In genomic region chr12:8371746-8372510, GRCm38 (mm10) we compare ENCODE assay signal across 24 mouse cellular contexts. TPM values are rescaled to one million over a fixed set of nuclear protein-coding genes. Genes with fewer than 3 reads are reported as not detected.
A peak's percentile ranks its signal among the peaks of the same experiment; 100 is the strongest.
DNase-seq lines count a peak whose midpoint lies in the region; ATAC-seq and TF ChIP-seq lines count a peak whose summit lies in the region.
"Had no signal": no experiment of that assay in that cellular context is flagged by ENCODE, and none has a peak within 500 bp of the region (broad histone marks: within the 10 kb centered on the region; RNA-seq: fewer than 3 reads in every experiment).

No protein-coding gene starts in this region.

- no peak overlapping the region for H3K27ac ChIP-seq in lung, postnatal 0 days (ENCODE audit: low read length)
- peak overlapping the region; percentile 92 for H3K27ac ChIP-seq in intestine, postnatal 0 days (ENCODE audit: low read depth, low read length)
- H3K27ac ChIP-seq: embryonic facial prominence, embryonic 15.5 days; hindbrain, embryonic 14.5 days; left cerebral cortex, adult 2 months; midbrain, embryonic 10.5 days; neural tube, embryonic 13.5 days had no signal

- H3K4me1 ChIP-seq in lung, postnatal 0 days (ENCODE audit: insufficient read depth, low read depth, low read length) = no peaks in the 10 kb centered on the region
- H3K4me1 ChIP-seq in lung, adult 2 months (ENCODE audit: control insufficient read depth, insufficient read depth, low read length) = no peaks in the 10 kb centered on the region
- peaks cover 13% of the 10 kb centered on the region; the same call in 1 of the 2 replicates for H3K4me1 ChIP-seq in intestine, postnatal 0 days (replicated peaks; ENCODE audit: control insufficient read depth, insufficient read depth, low read length)
- H3K4me1 ChIP-seq: embryonic facial prominence, embryonic 15.5 days; neural tube, embryonic 13.5 days had no signal

- H3K9ac ChIP-seq in lung, postnatal 0 days (replicated peaks; ENCODE audit: low read depth) = no peak overlapping the region
- H3K9ac ChIP-seq in intestine, postnatal 0 days (ENCODE audit: low read depth, low read length) = no peak overlapping the region
- H3K9ac ChIP-seq: embryonic facial prominence, embryonic 15.5 days; forebrain, postnatal 0 days; hindbrain, embryonic 14.5 days; neural tube, embryonic 13.5 days had no signal

- ATAC-seq in lung, postnatal 0 days = peak; percentile 35; the same call in 1 of the 2 replicates
- ATAC-seq in common myeloid progenitor, adult 5-6 weeks (replicated peaks; ENCODE audit: low read depth, poor library complexity, severe bottlenecking) = peak; percentile 72
- peak; percentile 97 for ATAC-seq in intestine, postnatal 0 days
- ATAC-seq: activated CD4-positive, CD25-positive, alpha-beta regulatory T cell, adult 4 months; forebrain, postnatal 0 days had no signal

- H3K4me2 ChIP-seq in lung, postnatal 0 days (replicated peaks; ENCODE audit: low read depth, low read length) = no peak overlapping the region
- no peak overlapping the region; the same call in 1 of the 2 replicates for H3K4me2 ChIP-seq in intestine, postnatal 0 days (replicated peaks; ENCODE audit: low read depth)
- H3K4me2 ChIP-seq: embryonic facial prominence, embryonic 15.5 days; hindbrain, embryonic 14.5 days; neural tube, embryonic 13.5 days had no signal

- TF ChIP-seq CTCF in lung, postnatal 0 days (IDR thresholded peaks at IDR 0.05) = no peak
- TF ChIP-seq CTCF in lung, adult 2 months (IDR thresholded peaks at IDR 0.05; ENCODE audit: insufficient read depth, low read length) = no peak
- no peak for TF ChIP-seq CTCF in intestine, postnatal 0 days (IDR thresholded peaks at IDR 0.05; ENCODE audit: low read depth)

- 57% methylated on average over 5 of the region's 5 CpGs for WGBS in lung, postnatal 0 days
- 61% methylated on average over 5 of the region's 5 CpGs for WGBS in lung, adult 2 months
- WGBS in intestine, postnatal 0 days = 21% methylated on average over 5 of the region's 5 CpGs

- H3K36me3 ChIP-seq in lung, postnatal 0 days (ENCODE audit: insufficient read depth, low read length) = no peaks in the 10 kb centered on the region
- H3K36me3 ChIP-seq in intestine, postnatal 0 days (ENCODE audit: control insufficient read depth, insufficient read depth) = no peaks in the 10 kb centered on the region
- H3K36me3 ChIP-seq: embryonic facial prominence, embryonic 15.5 days; midbrain, embryonic 10.5 days; neural tube, embryonic 13.5 days had no signal

- no peak for TF ChIP-seq EP300 in lung, postnatal 0 days (IDR thresholded peaks at IDR 0.05)

- H3K27me3 ChIP-seq in lung, postnatal 0 days (replicated peaks; ENCODE audit: insufficient read depth, low read length) = no peaks in the 10 kb centered on the region
- H3K27me3 ChIP-seq in intestine, postnatal 0 days (replicated peaks; ENCODE audit: control insufficient read depth, insufficient read depth, low read length) = no peaks in the 10 kb centered on the region
- H3K27me3 ChIP-seq: embryonic facial prominence, embryonic 15.5 days; neural tube, embryonic 13.5 days had no signal

- no peaks in the 10 kb centered on the region for H3K9me3 ChIP-seq in lung, postnatal 0 days (ENCODE audit: low read length)
- no peaks in the 10 kb centered on the region for H3K9me3 ChIP-seq in intestine, postnatal 0 days (ENCODE audit: control insufficient read depth)
- H3K9me3 ChIP-seq: embryonic facial prominence, embryonic 15.5 days; midbrain, embryonic 10.5 days; neural tube, embryonic 13.5 days had no signal

- DNase-seq in lung, postnatal 0 days (ENCODE audit: low spot score) = no peak
- no peak for DNase-seq in lung, adult 2 months
- no peak for DNase-seq in kidney, adult 8-10 months
- DNase-seq in cerebellum, adult 8-10 months = no peak
- DNase-seq in testis, postnatal 10 days (ENCODE audit: low spot score) = no peak
- DNase-seq: adrenal gland, postnatal 10 days; cerebellum, postnatal 10 days; forebrain, postnatal 0 days; kidney, adult 11 months; kidney, postnatal 10 days; left cerebral cortex, postnatal 4 days; liver; lung, adult 18-20 months; lung, postnatal 36 days; right cerebral cortex, adult 18-20 months; thymus, adult 2 months had no signal

- H3K4me3 ChIP-seq in lung, postnatal 0 days (ENCODE audit: low read depth, low read length) = no peak overlapping the region
- no peak overlapping the region for H3K4me3 ChIP-seq in lung, adult 2 months (replicated peaks; ENCODE audit: extremely low read depth, low read depth, low read length)
- no peak overlapping the region for H3K4me3 ChIP-seq in intestine, postnatal 0 days (ENCODE audit: low read depth, low read length)
- H3K4me3 ChIP-seq: embryonic facial prominence, embryonic 15.5 days; left cerebral cortex, adult 2 months; midbrain, embryonic 10.5 days; neural tube, embryonic 13.5 days had no signal

- TF ChIP-seq POLR2A in lung, adult 2 months (IDR thresholded peaks at IDR 0.05; ENCODE audit: borderline replicate concordance, extremely low read depth, low read depth, low read length) = no peak

RNA-seq across cellular contexts. Expression of gene Hs1bp3, which starts 58.7 kb away (rescaled TPM):
- 8.6 and 8.7 TPM in 2 replicates for polyA plus RNA-seq in lung, postnatal 0 days (2015; fragmentation: Nextera tagmentation; extraction: Ambion mirVana)
- polyA plus RNA-seq in lung, adult 2 months (2012; rRNA removed) = 21.7 and 25.8 TPM in 2 replicates
- 1.4 and 6.9 TPM in 2 replicates for total RNA-seq in common myeloid progenitor, adult 5-6 weeks (2017)
- 20.5 and 22.2 TPM in 2 replicates for polyA plus RNA-seq in intestine, postnatal 0 days (2015; fragmentation: Nextera tagmentation; extraction: Ambion mirVana)

Comparison
In these comparisons a context has a peak if more than half of its experiments do, and no peak if none do; other contexts are left out.
1. ATAC-seq: peak in every context shown above with its lines; median percentile 97 in intestine, postnatal 0 days; 72 in common myeloid progenitor, adult 5-6 weeks; 35 in lung, postnatal 0 days.